Mouse (Mus musculus): ENCODE measurements at regions not wholly inside any gene's neighbourhood (a gene's known extent, or its start where the extent isn't known, plus 50 kb on each side); places are given as distances from the start of the nearest gene placed in this dataset.

GRCm38 (mm10) chr5:43049381-43050301 lies 183.3 kb upstream of the Cpeb2 start:
- TF ChIP-seq POLR2A (IDR thresholded peaks at IDR 0.05; ENCODE audit: low read depth, low read length) (no peak), CTCF (IDR thresholded peaks at IDR 0.05; ENCODE audit: borderline replicate concordance, insufficient read depth, low read length) (no peak)

Measured in embryonic fibroblast, embryonic 13.5 days (primary cell).